Mouse (Mus musculus): Measurements from ENCODE around the gene Slc25a53. TPM values are rescaled to one million over a fixed set of nuclear protein-coding genes. Genes with fewer than 3 reads are reported as not detected.
A peak's percentile ranks its signal among the peaks of the same experiment; 100 is the strongest.
"Not testable (repeated sequence)": the region's sequence is repeated elsewhere in the genome, so short reads cannot be mapped to it uniquely, and the experiment has no call there.

Gene Slc25a53
- polyA plus RNA-seq, 1 experiment from 2014 or later: 4.5 TPM

GRCm38 (mm10) chrX:136978616-136979015 lies 59.5 kb downstream of the Slc25a53 start:
- ATAC-seq (replicated peaks; ENCODE audit: extremely low read depth, insufficient read depth, low FRiP score): no peak
- no peaks in the 10 kb centered on the region for H3K27me3 ChIP-seq (ENCODE audit: control insufficient read depth, insufficient read depth, low read length)
- H3K4me1 ChIP-seq (ENCODE audit: control insufficient read depth, insufficient read depth, low read length): no peaks in the 10 kb centered on the region
- H3K4me2 ChIP-seq (ENCODE audit: low read depth, low read length): no peak overlapping the region
- H3K9me3 ChIP-seq (replicated peaks; ENCODE audit: control insufficient read depth, low read length): no peaks in the 10 kb centered on the region
- no peak overlapping the region for H3K9ac ChIP-seq (ENCODE audit: low read length)
- H3K27ac ChIP-seq (ENCODE audit: low read length): no peak overlapping the region
- no peaks in the 10 kb centered on the region for H3K36me3 ChIP-seq (ENCODE audit: control insufficient read depth, insufficient read depth)
- no peak overlapping the region for H3K4me3 ChIP-seq (ENCODE audit: low read length)

GRCm38 (mm10) chrX:136976424-136977084 lies 61.5 kb downstream of the Slc25a53 start, which contains the start of the genes Tmsb15l and Tmsb15b1:
Gene Tmsb15l, minus strand, starts transcription at chrX:136976869.
Gene Tmsb15b1, minus strand, starts transcription at chrX:136976874.
- H3K36me3 ChIP-seq (ENCODE audit: control insufficient read depth, insufficient read depth): no peaks in the 10 kb centered on the region

GRCm38 (mm10) chrX:136975397-136975796 lies 62.7 kb downstream of the Slc25a53 start, which contains the start of gene Tmsb15b2:
Gene Tmsb15b2, minus strand, starts transcription at chrX:136975497.
- 82% methylated on average over 6 of the region's 6 CpGs for WGBS
- peak within 1 kb of the TSS; percentile 66 for H3K9ac ChIP-seq (ENCODE audit: low read length)
- H3K27me3 ChIP-seq (ENCODE audit: control insufficient read depth, insufficient read depth, low read length); H3K36me3 ChIP-seq (ENCODE audit: control insufficient read depth, insufficient read depth); H3K4me1 ChIP-seq (ENCODE audit: control insufficient read depth, insufficient read depth, low read length); ATAC-seq (replicated peaks; ENCODE audit: extremely low read depth, insufficient read depth, low FRiP score); H3K27ac ChIP-seq (ENCODE audit: low read length); H3K9me3 ChIP-seq (replicated peaks; ENCODE audit: control insufficient read depth, low read length): not testable (repeated sequence)
- H3K4me3 ChIP-seq (ENCODE audit: low read length): peak within 1 kb of the TSS; percentile 46
- peak within 1 kb of the TSS; percentile 66 for H3K4me2 ChIP-seq (ENCODE audit: low read depth, low read length)

More at GRCm38 (mm10) chrX:136976424-136977084, 61.5 kb downstream of the Slc25a53 start, which contains the start of the genes Tmsb15l and Tmsb15b1:
- Histone ChIP-seq H3K4me3 (ENCODE audit: low read length) (peak within 1 kb of the TSS; percentile 46), H3K9ac (ENCODE audit: low read length) (peak within 1 kb of the TSS; percentile 66), H3K4me2 (ENCODE audit: low read depth, low read length) (peak within 1 kb of the TSS; percentile 66), H3K27me3 (ENCODE audit: control insufficient read depth, insufficient read depth, low read length) (no peaks in the 10 kb centered on the region), H3K9me3 (replicated peaks; ENCODE audit: control insufficient read depth, low read length) (no peaks in the 10 kb centered on the region), H3K4me1 (ENCODE audit: control insufficient read depth, insufficient read depth, low read length) (no peaks in the 10 kb centered on the region), H3K27ac (ENCODE audit: low read length) (no peak within 1 kb of the TSS)
- peak; percentile 99 for ATAC-seq (replicated peaks; ENCODE audit: extremely low read depth, insufficient read depth, low FRiP score)
- 25% methylated on average over 15 of the region's 15 CpGs for WGBS

GRCm38 (mm10) chrX:136959688-136960087 lies 78.4 kb downstream of the Slc25a53 start:
- Histone ChIP-seq H3K4me2 (ENCODE audit: low read depth, low read length) (no peak overlapping the region), H3K27ac (ENCODE audit: low read length) (no peak overlapping the region), H3K27me3 (ENCODE audit: control insufficient read depth, insufficient read depth, low read length) (no peaks in the 10 kb centered on the region), H3K9me3 (replicated peaks; ENCODE audit: control insufficient read depth, low read length) (0 out of 2 replicates have a peak, but pooled peaks cover 4% of the 10 kb centered on the region), H3K4me3 (ENCODE audit: low read length) (no peak overlapping the region), H3K9ac (ENCODE audit: low read length) (no peak overlapping the region), H3K36me3 (ENCODE audit: control insufficient read depth, insufficient read depth) (no peaks in the 10 kb centered on the region), H3K4me1 (ENCODE audit: control insufficient read depth, insufficient read depth, low read length) (no peaks in the 10 kb centered on the region)
- no peak for ATAC-seq (replicated peaks; ENCODE audit: extremely low read depth, insufficient read depth, low FRiP score)
- WGBS: 26% methylated on average over 2 of the region's 2 CpGs

- H3K27me3 ChIP-seq (ENCODE audit: control insufficient read depth, insufficient read depth, low read length); H3K4me1 ChIP-seq (ENCODE audit: control insufficient read depth, insufficient read depth, low read length); H3K27ac ChIP-seq (ENCODE audit: low read length); ATAC-seq (replicated peaks; ENCODE audit: extremely low read depth, insufficient read depth, low FRiP score); H3K36me3 ChIP-seq (ENCODE audit: control insufficient read depth, insufficient read depth); H3K9me3 ChIP-seq (replicated peaks; ENCODE audit: control insufficient read depth, low read length); H3K9ac ChIP-seq (ENCODE audit: low read length): not testable (repeated sequence)
- WGBS: 50% methylated on average over 5 of the region's 5 CpGs
- Histone ChIP-seq H3K4me3 (ENCODE audit: low read length) (peak overlapping the region; percentile 33), H3K4me2 (ENCODE audit: low read depth, low read length) (peak overlapping the region; percentile 60)
These were observed 79.8 kb downstream of the Slc25a53 start for GRCm38 (mm10) chrX:136958300-136958699.

GRCm38 (mm10) chrX:136957583-136958279 lies 80.4 kb downstream of the Slc25a53 start:
- H3K4me1 ChIP-seq (ENCODE audit: control insufficient read depth, insufficient read depth, low read length); H3K9me3 ChIP-seq (replicated peaks; ENCODE audit: control insufficient read depth, low read length); H3K9ac ChIP-seq (ENCODE audit: low read length); H3K36me3 ChIP-seq (ENCODE audit: control insufficient read depth, insufficient read depth); H3K27ac ChIP-seq (ENCODE audit: low read length); H3K27me3 ChIP-seq (ENCODE audit: control insufficient read depth, insufficient read depth, low read length): not testable (repeated sequence)
- 20% methylated on average over 13 of the region's 13 CpGs for WGBS
- H3K4me2 ChIP-seq (ENCODE audit: low read depth, low read length): peak overlapping the region; percentile 60
- peak overlapping the region; percentile 33 for H3K4me3 ChIP-seq (ENCODE audit: low read length)
- ATAC-seq (replicated peaks; ENCODE audit: extremely low read depth, insufficient read depth, low FRiP score): peak; percentile 75

GRCm38 (mm10) chrX:136937985-136938384 lies 100.1 kb downstream of the Slc25a53 start:
- H3K4me1 ChIP-seq (ENCODE audit: control insufficient read depth, insufficient read depth, low read length): no peaks in the 10 kb centered on the region
- no peaks in the 10 kb centered on the region for H3K27me3 ChIP-seq (ENCODE audit: control insufficient read depth, insufficient read depth, low read length)
- 17% methylated on average over 3 of the region's 3 CpGs for WGBS
- H3K9ac ChIP-seq (ENCODE audit: low read length): no peak overlapping the region
- no peaks in the 10 kb centered on the region for H3K36me3 ChIP-seq (ENCODE audit: control insufficient read depth, insufficient read depth)
- H3K9me3 ChIP-seq (replicated peaks; ENCODE audit: control insufficient read depth, low read length): no peaks in the 10 kb centered on the region
- ATAC-seq (replicated peaks; ENCODE audit: extremely low read depth, insufficient read depth, low FRiP score): no peak
- H3K27ac ChIP-seq (ENCODE audit: low read length): no peak overlapping the region
- no peak overlapping the region for H3K4me2 ChIP-seq (ENCODE audit: low read depth, low read length)
- no peak overlapping the region for H3K4me3 ChIP-seq (ENCODE audit: low read length)
